Mouse (Mus musculus): ENCODE data around the gene Baz1a. TPM values are rescaled to one million over a fixed set of nuclear protein-coding genes. Genes with fewer than 3 reads are reported as not detected.
"Not testable (repeated sequence)": the region's sequence is repeated elsewhere in the genome, so short reads cannot be mapped to it uniquely, and the experiment has no call there.

The Baz1a gene
- total RNA-seq, 1 experiment from 2014 or later: 145 TPM

- peak; percentile 45 for ATAC-seq (ENCODE audit: extremely low read depth, insufficient number of reproducible peaks, low FRiP score, poor library complexity, severe bottlenecking)
Measured at GRCm38 (mm10) chr12:54985257-54986051, 28.7 kb downstream of the Baz1a start.

DNA sequence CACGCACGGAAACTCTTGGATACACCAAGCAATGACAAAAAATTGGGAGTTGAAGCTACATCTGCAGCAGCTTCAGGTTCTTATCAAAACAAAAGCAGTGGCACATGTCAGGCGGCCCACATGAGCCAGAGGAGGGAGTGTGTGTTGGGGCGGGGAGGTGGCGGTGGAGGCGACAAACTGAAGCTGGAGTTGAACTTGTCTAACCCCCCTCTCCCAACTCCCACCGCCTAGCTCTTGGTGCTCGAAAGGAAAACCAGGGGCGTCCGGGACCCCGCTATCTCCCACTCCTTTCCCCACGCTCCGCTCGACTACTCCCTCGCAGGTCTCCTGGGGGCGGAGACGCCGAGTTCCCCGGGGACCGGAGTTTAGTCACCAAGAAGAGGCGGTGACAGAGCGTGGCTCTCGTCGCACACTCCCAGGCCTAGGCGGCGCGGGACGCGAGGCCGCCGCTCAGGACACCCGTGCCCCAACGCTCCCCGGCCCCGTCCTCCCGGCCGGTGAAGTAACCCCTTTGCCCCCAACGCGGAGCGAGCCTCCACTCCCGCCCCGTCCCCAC, 29.4 kb downstream of the Baz1a start:
- ATAC-seq (ENCODE audit: extremely low read depth, insufficient number of reproducible peaks, low FRiP score, poor library complexity, severe bottlenecking): peak; percentile 67

GRCm38 (mm10) chr12:54982935-54983715, 31.0 kb downstream of the Baz1a start:
- no peak for ATAC-seq (ENCODE audit: extremely low read depth, insufficient number of reproducible peaks, low FRiP score, poor library complexity, severe bottlenecking)

GRCm38 (mm10) chr12:54981962-54982361, 32.2 kb downstream of the Baz1a start:
- no peak for ATAC-seq (ENCODE audit: extremely low read depth, insufficient number of reproducible peaks, low FRiP score, poor library complexity, severe bottlenecking)

- no peak for ATAC-seq (ENCODE audit: extremely low read depth, insufficient number of reproducible peaks, low FRiP score, poor library complexity, severe bottlenecking)
Measured at GRCm38 (mm10) chr12:54980939-54981338, 33.2 kb downstream of the Baz1a start.

DNA sequence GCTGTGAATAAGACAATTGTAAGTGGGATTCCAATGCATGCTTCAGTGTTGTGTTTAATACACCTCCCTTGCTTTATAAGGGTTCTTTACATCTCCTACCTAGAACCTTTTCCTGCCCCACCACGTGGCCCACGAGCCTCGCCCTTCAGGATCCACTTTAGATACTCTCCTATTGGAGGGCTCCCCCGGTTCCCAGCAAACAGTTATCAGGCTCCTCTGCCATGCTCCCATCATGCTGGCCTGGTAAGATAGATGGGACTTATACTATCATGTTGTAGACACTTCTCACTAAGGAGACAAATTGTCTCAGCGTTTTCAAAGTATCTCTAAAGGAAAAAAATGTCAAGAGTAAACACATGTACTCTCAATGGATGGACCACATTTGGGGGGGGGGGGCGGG, 33.6 kb downstream of the Baz1a start:
- ATAC-seq (ENCODE audit: extremely low read depth, insufficient number of reproducible peaks, low FRiP score, poor library complexity, severe bottlenecking): no peak

- ATAC-seq (ENCODE audit: extremely low read depth, insufficient number of reproducible peaks, low FRiP score, poor library complexity, severe bottlenecking): no peak
Measured at GRCm38 (mm10) chr12:54969033-54969432, 45.1 kb downstream of the Baz1a start.

GRCm38 (mm10) chr12:54965532-54966160, 48.5 kb downstream of the Baz1a start:
- no peak for ATAC-seq (ENCODE audit: extremely low read depth, insufficient number of reproducible peaks, low FRiP score, poor library complexity, severe bottlenecking)

GRCm38 (mm10) chr12:54959569-54959968, 54.6 kb downstream of the Baz1a start:
- ATAC-seq (ENCODE audit: extremely low read depth, insufficient number of reproducible peaks, low FRiP score, poor library complexity, severe bottlenecking): no peak

- no peak for ATAC-seq (ENCODE audit: extremely low read depth, insufficient number of reproducible peaks, low FRiP score, poor library complexity, severe bottlenecking)
Measured at GRCm38 (mm10) chr12:54956974-54957373, 57.2 kb downstream of the Baz1a start.

GRCm38 (mm10) chr12:54956457-54956856, 57.7 kb downstream of the Baz1a start:
- no peak for ATAC-seq (ENCODE audit: extremely low read depth, insufficient number of reproducible peaks, low FRiP score, poor library complexity, severe bottlenecking)

GRCm38 (mm10) chr12:54946116-54946515, 68.0 kb downstream of the Baz1a start:
- no peak for ATAC-seq (ENCODE audit: extremely low read depth, insufficient number of reproducible peaks, low FRiP score, poor library complexity, severe bottlenecking)

DNA sequence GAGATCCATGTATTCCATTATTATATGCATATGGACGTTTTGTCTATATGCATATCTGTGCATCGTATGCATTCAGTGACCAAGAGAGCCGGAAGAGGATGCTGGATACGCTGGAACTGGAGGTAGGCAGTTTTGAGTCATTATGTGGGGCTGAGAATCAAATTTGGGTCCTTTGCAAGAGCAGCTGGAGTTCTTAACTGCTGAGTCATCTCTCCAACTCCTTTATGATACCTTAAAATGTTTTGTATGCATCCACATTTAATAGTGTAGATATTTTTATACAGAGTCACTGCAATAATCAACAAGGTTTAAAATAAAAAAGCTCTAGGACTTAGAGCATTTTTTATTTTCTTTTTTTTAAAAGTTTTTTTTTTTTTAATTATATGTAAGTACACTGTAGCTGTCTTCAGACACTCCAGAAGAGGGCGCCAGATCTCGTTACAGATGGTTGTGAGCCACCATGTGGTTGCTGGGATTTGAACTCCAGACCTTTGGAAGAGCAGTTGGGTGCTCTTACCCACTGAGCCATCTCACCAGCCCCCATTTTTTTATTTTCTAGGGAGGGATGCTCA, 71.5 kb downstream of the Baz1a start:
- ATAC-seq (ENCODE audit: extremely low read depth, insufficient number of reproducible peaks, low FRiP score, poor library complexity, severe bottlenecking): not testable (repeated sequence)

DNA sequence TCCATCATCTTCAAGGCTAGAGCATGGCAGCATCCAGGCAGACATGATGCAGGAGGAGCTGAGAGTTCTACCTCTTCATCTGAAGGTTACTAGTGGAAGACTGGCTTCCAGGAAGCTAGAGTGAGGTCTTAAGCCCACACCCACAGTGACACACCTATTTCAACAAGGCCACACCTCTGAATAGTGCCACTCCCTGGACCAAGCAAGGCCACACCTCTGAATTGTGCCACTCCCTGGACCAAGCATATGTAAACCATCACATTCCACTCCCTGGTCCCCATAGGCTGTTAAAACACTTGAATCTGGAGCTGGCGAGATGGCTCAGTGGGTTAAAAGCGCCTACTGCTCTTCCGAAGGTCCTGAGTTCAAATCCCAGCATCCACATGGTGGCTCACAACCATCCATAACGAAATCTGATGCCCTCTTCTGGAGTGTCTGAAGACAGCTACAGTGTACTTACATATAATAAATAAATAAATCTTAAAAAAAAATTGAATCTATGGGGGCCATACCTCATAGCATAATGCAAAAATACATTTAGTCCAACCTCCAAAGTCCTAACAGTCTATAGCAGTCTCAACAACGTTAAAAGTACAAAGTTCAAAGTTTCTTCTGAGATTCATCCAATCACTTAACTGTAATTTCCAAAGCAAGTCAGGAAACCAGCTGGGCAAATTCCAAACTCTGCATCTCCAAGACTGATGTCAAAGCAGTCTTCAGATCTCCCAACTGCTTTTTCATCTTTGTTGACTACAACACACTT, 76.4 kb downstream of the Baz1a start:
- ATAC-seq (ENCODE audit: extremely low read depth, insufficient number of reproducible peaks, low FRiP score, poor library complexity, severe bottlenecking): not testable (repeated sequence)

DNA sequence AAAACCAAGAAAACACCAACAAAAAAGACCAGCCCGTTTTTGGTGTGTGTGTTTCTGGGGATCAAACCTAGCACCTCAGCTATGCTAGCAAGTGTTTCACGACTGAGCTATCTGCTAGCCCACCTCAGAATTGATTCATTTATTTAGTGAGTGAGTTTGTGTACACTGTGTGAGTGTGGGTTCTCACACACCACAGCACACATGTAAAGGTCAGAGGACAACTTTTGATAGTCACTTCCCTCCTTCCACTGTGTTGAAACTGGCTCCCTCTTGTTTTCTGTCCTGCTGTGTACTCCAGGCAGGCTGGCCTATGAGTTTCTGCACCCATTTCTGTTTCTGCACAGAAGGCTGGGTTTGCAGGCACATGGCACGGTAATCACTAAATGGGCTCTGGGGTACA, 103.8 kb downstream of the Baz1a start:
- ATAC-seq (ENCODE audit: extremely low read depth, insufficient number of reproducible peaks, low FRiP score, poor library complexity, severe bottlenecking): no peak

- ATAC-seq (ENCODE audit: extremely low read depth, insufficient number of reproducible peaks, low FRiP score, poor library complexity, severe bottlenecking): not testable (repeated sequence)
Measured at GRCm38 (mm10) chr12:54892559-54892958, 121.6 kb downstream of the Baz1a start.

- ATAC-seq (ENCODE audit: extremely low read depth, insufficient number of reproducible peaks, low FRiP score, poor library complexity, severe bottlenecking): no peak
Measured at GRCm38 (mm10) chr12:54890426-54890825, 123.7 kb downstream of the Baz1a start.

DNA sequence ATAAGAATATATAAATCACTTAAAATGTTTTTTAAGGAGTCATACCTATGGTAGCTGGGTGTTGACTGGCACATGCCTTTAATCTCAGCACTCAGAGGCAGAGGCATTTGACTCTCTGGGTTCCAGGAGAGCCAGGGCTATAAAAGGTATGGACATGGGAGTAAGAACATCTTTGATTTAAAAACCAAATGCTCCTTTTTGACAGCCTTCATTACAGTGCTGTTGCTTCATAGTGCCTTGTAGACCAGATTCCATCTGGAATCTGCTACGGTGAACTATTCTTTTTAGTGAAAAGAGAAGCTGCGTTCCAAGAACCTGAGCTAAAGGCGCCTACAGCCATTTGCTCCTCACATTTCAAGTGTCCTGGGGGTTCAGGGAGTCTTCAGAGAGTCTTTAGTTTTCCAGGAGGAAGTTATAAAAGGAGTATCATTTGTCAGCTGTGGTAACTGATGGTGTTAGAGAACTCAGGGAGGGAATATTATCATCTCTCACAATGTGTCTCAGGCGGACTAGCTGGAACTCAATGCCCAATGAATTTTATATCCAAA, 126.5 kb downstream of the Baz1a start:
- no peak for ATAC-seq (ENCODE audit: extremely low read depth, insufficient number of reproducible peaks, low FRiP score, poor library complexity, severe bottlenecking)
